ENCODE assay signal across 13 mouse cellular contexts in genomic region chr12:112301929-112302328, GRCm38 (mm10).
DNase-seq lines count a peak whose midpoint lies in the region; ATAC-seq lines count a peak whose summit lies in the region.
"Had no signal": no experiment of that assay in that cellular context is flagged by ENCODE, and none has a peak within 500 bp of the region (broad histone marks: within the 10 kb centered on the region; RNA-seq: fewer than 3 reads in every experiment).

No protein-coding gene starts in this region.

- H3K27me3 ChIP-seq in kidney, embryonic 15.5 days: peaks cover 79% of the 10 kb centered on the region
- 0 out of 2 replicates have a peak, but pooled peaks cover 2% of the 10 kb centered on the region for H3K27me3 ChIP-seq in embryonic facial prominence, embryonic 14.5 days (replicated peaks; ENCODE audit: control insufficient read depth, insufficient read depth, low read length)
- H3K27me3 ChIP-seq in hindbrain, embryonic 15.5 days: peaks cover 12% of the 10 kb centered on the region; the same call in 1 of the 2 replicates
- no peaks in the 10 kb centered on the region for H3K27me3 ChIP-seq in midbrain, embryonic 16.5 days (ENCODE audit: control insufficient read depth, insufficient read depth, low read depth, low read length)
- no peaks in the 10 kb centered on the region for H3K27me3 ChIP-seq in intestine, embryonic 16.5 days (replicated peaks; ENCODE audit: control insufficient read depth, insufficient read depth, low read length)

- no peak for ATAC-seq in kidney, embryonic 15.5 days (replicated peaks; ENCODE audit: low FRiP score)
- ATAC-seq in embryonic facial prominence, embryonic 14.5 days (ENCODE audit: low read depth): no peak
- no peak for ATAC-seq in hindbrain, embryonic 15.5 days (ENCODE audit: low FRiP score, low read depth)
- no peak for ATAC-seq in midbrain, embryonic 16.5 days
- ATAC-seq in intestine, embryonic 16.5 days: no peak
- ATAC-seq: CD4-positive, CD25-positive, alpha-beta regulatory T cell, adult 4 months had no signal

- H3K4me2 ChIP-seq in kidney, embryonic 15.5 days: 0 out of 2 replicates have a peak overlapping the region, but pooled peaks have one; percentile 0
- H3K4me2 ChIP-seq in embryonic facial prominence, embryonic 14.5 days (ENCODE audit: low read depth, low read length): peak overlapping the region; percentile 39
- H3K4me2 ChIP-seq in hindbrain, embryonic 15.5 days: 0 out of 2 replicates have a peak overlapping the region, but pooled peaks have one; percentile 18
- H3K4me2 ChIP-seq in midbrain, embryonic 16.5 days (ENCODE audit: low read length): 0 out of 2 replicates have a peak overlapping the region, but pooled peaks have one; percentile 5
- no peak overlapping the region for H3K4me2 ChIP-seq in intestine, embryonic 16.5 days (ENCODE audit: low read depth, low read length)
- H3K4me2 ChIP-seq: liver, embryonic 15.5 days had no signal

- peaks cover 19% of the 10 kb centered on the region for H3K4me1 ChIP-seq in kidney, embryonic 15.5 days
- H3K4me1 ChIP-seq in embryonic facial prominence, embryonic 14.5 days (ENCODE audit: control insufficient read depth, insufficient read depth, low read length): peaks cover 25% of the 10 kb centered on the region
- H3K4me1 ChIP-seq in hindbrain, embryonic 15.5 days (replicated peaks): peaks cover 30% of the 10 kb centered on the region
- H3K4me1 ChIP-seq in midbrain, embryonic 16.5 days (ENCODE audit: control insufficient read depth, insufficient read depth, low read length): peaks cover 15% of the 10 kb centered on the region; the same call in 1 of the 2 replicates
- H3K4me1 ChIP-seq in intestine, embryonic 16.5 days (ENCODE audit: control insufficient read depth, insufficient read depth, low read length): no peaks in the 10 kb centered on the region
- H3K4me1 ChIP-seq: liver, embryonic 15.5 days had no signal

- H3K36me3 ChIP-seq in kidney, embryonic 15.5 days: no peaks in the 10 kb centered on the region
- no peaks in the 10 kb centered on the region for H3K36me3 ChIP-seq in embryonic facial prominence, embryonic 14.5 days (ENCODE audit: control insufficient read depth, insufficient read depth, low read length)
- H3K36me3 ChIP-seq in hindbrain, embryonic 15.5 days: no peaks in the 10 kb centered on the region
- no peaks in the 10 kb centered on the region for H3K36me3 ChIP-seq in midbrain, embryonic 16.5 days (ENCODE audit: control insufficient read depth, insufficient read depth, low read length)
- H3K36me3 ChIP-seq in intestine, embryonic 16.5 days (ENCODE audit: control insufficient read depth, insufficient read depth, low read length): no peaks in the 10 kb centered on the region
- H3K36me3 ChIP-seq: liver, embryonic 15.5 days had no signal

- no peak overlapping the region for H3K4me3 ChIP-seq in kidney, embryonic 15.5 days (replicated peaks)
- no peak overlapping the region for H3K4me3 ChIP-seq in embryonic facial prominence, embryonic 14.5 days (ENCODE audit: low read depth, low read length)
- H3K4me3 ChIP-seq in hindbrain, embryonic 15.5 days: no peak overlapping the region
- H3K4me3 ChIP-seq in midbrain, embryonic 16.5 days (ENCODE audit: low read depth, low read length): no peak overlapping the region
- no peak overlapping the region for H3K4me3 ChIP-seq in intestine, embryonic 16.5 days (ENCODE audit: low read length)
- H3K4me3 ChIP-seq: liver, embryonic 15.5 days had no signal

- no peak overlapping the region for H3K27ac ChIP-seq in kidney, embryonic 15.5 days
- no peak overlapping the region for H3K27ac ChIP-seq in embryonic facial prominence, embryonic 14.5 days (replicated peaks; ENCODE audit: low read depth, low read length)
- no peak overlapping the region for H3K27ac ChIP-seq in hindbrain, embryonic 15.5 days (replicated peaks)
- H3K27ac ChIP-seq in midbrain, embryonic 16.5 days (ENCODE audit: low read length): no peak overlapping the region
- H3K27ac ChIP-seq in intestine, embryonic 16.5 days (ENCODE audit: low read length): no peak overlapping the region
- H3K27ac ChIP-seq: liver, embryonic 15.5 days had no signal

- no peak overlapping the region for H3K9ac ChIP-seq in kidney, embryonic 15.5 days
- H3K9ac ChIP-seq in embryonic facial prominence, embryonic 14.5 days (ENCODE audit: low read depth, low read length): no peak overlapping the region
- H3K9ac ChIP-seq in hindbrain, embryonic 15.5 days: no peak overlapping the region
- H3K9ac ChIP-seq in midbrain, embryonic 16.5 days (ENCODE audit: low read depth, low read length): no peak overlapping the region
- no peak overlapping the region for H3K9ac ChIP-seq in intestine, embryonic 16.5 days (ENCODE audit: low read depth, low read length)
- H3K9ac ChIP-seq: liver, embryonic 15.5 days had no signal

- 11% methylated on average over 8 of the region's 8 CpGs for WGBS in kidney, embryonic 15.5 days
- WGBS in embryonic facial prominence, embryonic 14.5 days: 9% methylated on average over 8 of the region's 8 CpGs
- WGBS in hindbrain, embryonic 15.5 days: 3% methylated on average over 8 of the region's 8 CpGs
- 4% methylated on average over 8 of the region's 8 CpGs for WGBS in midbrain, embryonic 16.5 days
- 48% methylated on average over 8 of the region's 8 CpGs for WGBS in intestine, embryonic 16.5 days

- no peaks in the 10 kb centered on the region for H3K9me3 ChIP-seq in kidney, embryonic 15.5 days (replicated peaks)
- H3K9me3 ChIP-seq in embryonic facial prominence, embryonic 14.5 days (ENCODE audit: control insufficient read depth, low read length): no peaks in the 10 kb centered on the region
- no peaks in the 10 kb centered on the region for H3K9me3 ChIP-seq in hindbrain, embryonic 15.5 days
- no peaks in the 10 kb centered on the region for H3K9me3 ChIP-seq in midbrain, embryonic 16.5 days (replicated peaks; ENCODE audit: control insufficient read depth, low read length, poor library complexity, severe bottlenecking)
- H3K9me3 ChIP-seq in intestine, embryonic 16.5 days (ENCODE audit: control insufficient read depth, low read length): no peaks in the 10 kb centered on the region
- H3K9me3 ChIP-seq: liver, embryonic 15.5 days had no signal

- no peak for DNase-seq in kidney, adult 8-10 months
- DNase-seq in embryonic facial prominence, embryonic 14.5 days (ENCODE audit: low spot score): no peak
- no peak for DNase-seq in right cerebral cortex, postnatal 10 days (ENCODE audit: low spot score in 2 of 2)
- DNase-seq: heart, postnatal 14 days; kidney, adult 11 months; layer of hippocampus, adult 9-11 months; thymus, postnatal 14 days had no signal
